Mouse (Mus musculus): ENCODE measurements at regions not wholly inside any gene's neighbourhood (a gene's known extent, or its start where the extent isn't known, plus 50 kb on each side); places are given as distances from the start of the nearest gene placed in this dataset.
A peak's percentile ranks its signal among the peaks of the same experiment; 100 is the strongest.

DNA sequence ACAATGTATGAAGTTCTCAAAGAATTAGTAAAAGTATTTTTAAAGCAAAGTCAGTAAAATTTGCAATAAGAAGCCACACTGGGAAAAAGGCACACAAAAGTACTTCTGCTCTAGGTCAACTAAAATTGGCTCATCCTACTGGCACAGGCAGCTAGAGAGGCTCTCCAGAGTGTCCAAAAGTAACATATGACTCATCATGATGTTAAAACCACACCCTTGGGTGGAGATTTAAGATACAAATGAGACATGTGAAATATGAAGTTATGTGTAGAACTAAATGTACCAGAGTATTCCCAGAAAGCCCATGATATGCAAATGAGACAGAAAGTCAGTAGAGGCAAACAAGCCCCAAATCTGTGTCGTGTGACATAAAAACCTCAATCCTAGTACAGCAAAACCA lies 166.0 kb downstream of the Spata18 start:
- Histone ChIP-seq H3K4me3 (ENCODE audit: low read depth, low read length) (no peak overlapping the region), H3K27ac (ENCODE audit: low read depth) (no peak overlapping the region), H3K9me3 (replicated peaks; ENCODE audit: control insufficient read depth, low read length) (peaks cover 6% of the 10 kb centered on the region; the same call in 1 of the 2 replicates), H3K9ac (replicated peaks; ENCODE audit: low read depth, low read length) (no peak overlapping the region), H3K4me1 (ENCODE audit: control insufficient read depth, insufficient read depth) (no peaks in the 10 kb centered on the region), H3K27me3 (ENCODE audit: control insufficient read depth, insufficient read depth, low read length) (no peaks in the 10 kb centered on the region), H3K4me2 (ENCODE audit: low read depth, low read length) (no peak overlapping the region), H3K36me3 (replicated peaks; ENCODE audit: control insufficient read depth, insufficient read depth, low read length) (no peaks in the 10 kb centered on the region)
- TF ChIP-seq EP300 (IDR thresholded peaks at IDR 0.05; ENCODE audit: low read depth) (no peak), CTCF (IDR thresholded peaks at IDR 0.05; ENCODE audit: low read depth) (no peak)
- DNase-seq (ENCODE audit: low spot score) (peak; percentile 75), ATAC-seq (ENCODE audit: insufficient read depth, low read depth) (peak; percentile 67; the same call in 1 of the 2 replicates)
- 69% methylated on average over 1 of the region's 1 CpGs for WGBS

DNA sequence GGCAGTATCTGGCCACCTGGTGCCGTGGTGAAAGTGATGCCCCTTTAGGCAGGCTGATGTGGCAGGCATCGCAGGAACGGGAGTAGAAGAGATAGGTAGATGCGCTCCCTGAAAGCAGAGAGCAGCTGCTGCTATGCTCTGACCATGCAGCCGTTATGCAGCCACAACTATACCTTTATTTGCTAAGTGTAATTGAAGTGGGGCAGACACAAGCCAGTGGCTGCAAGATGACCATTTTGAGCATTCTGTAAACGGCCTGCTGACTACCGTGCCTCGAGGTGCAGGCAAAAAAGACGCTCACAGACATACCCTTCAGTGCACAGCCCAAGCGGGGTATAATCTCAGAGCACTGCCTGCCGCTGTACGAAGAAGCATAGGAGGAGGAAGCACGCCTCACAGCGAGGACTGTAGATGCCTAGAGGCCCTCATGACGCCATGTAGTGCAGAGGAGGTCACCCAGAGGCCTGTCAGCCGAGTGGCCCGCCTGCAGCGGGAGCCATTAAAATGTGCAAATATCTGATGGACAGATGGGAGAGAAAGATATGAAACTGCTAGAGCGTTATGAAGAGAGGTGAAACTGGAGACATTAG lies 170.9 kb downstream of the Spata18 start:
- no peaks in the 10 kb centered on the region for H3K4me1 ChIP-seq (ENCODE audit: control insufficient read depth, insufficient read depth)
- H3K9me3 ChIP-seq (replicated peaks; ENCODE audit: control insufficient read depth, low read length), result no peaks in the 10 kb centered on the region
- no peaks in the 10 kb centered on the region for H3K36me3 ChIP-seq (replicated peaks; ENCODE audit: control insufficient read depth, insufficient read depth, low read length)
- no peak overlapping the region for H3K9ac ChIP-seq (replicated peaks; ENCODE audit: low read depth, low read length)
- H3K27ac ChIP-seq (ENCODE audit: low read depth), result no peak overlapping the region
- H3K27me3 ChIP-seq (ENCODE audit: control insufficient read depth, insufficient read depth, low read length), result no peaks in the 10 kb centered on the region
- no peak overlapping the region for H3K4me2 ChIP-seq (ENCODE audit: low read depth, low read length)
- ATAC-seq (ENCODE audit: insufficient read depth, low read depth) (no peak), DNase-seq (ENCODE audit: low spot score) (no peak)
- no peak overlapping the region for H3K4me3 ChIP-seq (ENCODE audit: low read depth, low read length)
- no peak for TF ChIP-seq CTCF (IDR thresholded peaks at IDR 0.05; ENCODE audit: low read depth)
- TF ChIP-seq EP300 (IDR thresholded peaks at IDR 0.05; ENCODE audit: low read depth), result no peak
- WGBS, result 65% methylated on average over 19 of the region's 19 CpGs

- Histone ChIP-seq H3K9ac (replicated peaks; ENCODE audit: low read depth, low read length) (no peak overlapping the region), H3K4me1 (ENCODE audit: control insufficient read depth, insufficient read depth) (no peaks in the 10 kb centered on the region), H3K27ac (ENCODE audit: low read depth) (no peak overlapping the region), H3K4me3 (ENCODE audit: low read depth, low read length) (no peak overlapping the region), H3K4me2 (ENCODE audit: low read depth, low read length) (no peak overlapping the region), H3K9me3 (replicated peaks; ENCODE audit: control insufficient read depth, low read length) (no peaks in the 10 kb centered on the region), H3K36me3 (replicated peaks; ENCODE audit: control insufficient read depth, insufficient read depth, low read length) (no peaks in the 10 kb centered on the region), H3K27me3 (ENCODE audit: control insufficient read depth, insufficient read depth, low read length) (no peaks in the 10 kb centered on the region)
- DNase-seq (ENCODE audit: low spot score), result no peak
- no peak for TF ChIP-seq EP300 (IDR thresholded peaks at IDR 0.05; ENCODE audit: low read depth)
- TF ChIP-seq CTCF (IDR thresholded peaks at IDR 0.05; ENCODE audit: low read depth), result no peak
- ATAC-seq (ENCODE audit: insufficient read depth, low read depth), result no peak
- 79% methylated on average over 5 of the region's 5 CpGs for WGBS
These were observed 172.2 kb downstream of the Spata18 start for GRCm38 (mm10) chr5:73823421-73823820.

DNA sequence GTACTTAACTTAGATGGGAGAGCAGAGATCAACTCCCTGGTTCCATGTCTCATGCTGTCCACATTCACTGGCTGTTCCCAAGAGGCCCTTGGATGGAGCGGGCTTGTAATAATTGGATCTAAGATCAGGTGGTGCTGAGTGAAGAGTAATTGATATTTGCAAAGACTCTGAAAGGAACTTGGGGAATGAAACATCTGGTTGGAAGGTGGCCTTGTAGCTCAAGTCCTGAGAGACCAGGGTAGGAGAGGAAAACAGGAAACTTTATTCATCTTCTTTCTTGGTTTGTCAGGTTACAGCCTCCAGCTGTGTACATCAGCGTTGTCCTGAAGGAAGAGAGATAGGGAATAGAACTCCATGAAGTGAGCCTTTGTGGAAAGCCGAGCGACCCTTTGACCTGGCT lies 175.8 kb downstream of the Spata18 start:
- 66% methylated on average over 4 of the region's 4 CpGs for WGBS
- DNase-seq (ENCODE audit: low spot score), result no peak
- Histone ChIP-seq H3K27ac (ENCODE audit: low read depth) (no peak overlapping the region), H3K27me3 (ENCODE audit: control insufficient read depth, insufficient read depth, low read length) (no peaks in the 10 kb centered on the region), H3K9ac (replicated peaks; ENCODE audit: low read depth, low read length) (no peak overlapping the region), H3K36me3 (replicated peaks; ENCODE audit: control insufficient read depth, insufficient read depth, low read length) (no peaks in the 10 kb centered on the region), H3K4me2 (ENCODE audit: low read depth, low read length) (no peak overlapping the region), H3K9me3 (replicated peaks; ENCODE audit: control insufficient read depth, low read length) (no peaks in the 10 kb centered on the region), H3K4me3 (ENCODE audit: low read depth, low read length) (no peak overlapping the region), H3K4me1 (ENCODE audit: control insufficient read depth, insufficient read depth) (no peaks in the 10 kb centered on the region)
- ATAC-seq (ENCODE audit: insufficient read depth, low read depth), result no peak
- no peak for TF ChIP-seq CTCF (IDR thresholded peaks at IDR 0.05; ENCODE audit: low read depth)
- TF ChIP-seq EP300 (IDR thresholded peaks at IDR 0.05; ENCODE audit: low read depth), result no peak

DNA sequence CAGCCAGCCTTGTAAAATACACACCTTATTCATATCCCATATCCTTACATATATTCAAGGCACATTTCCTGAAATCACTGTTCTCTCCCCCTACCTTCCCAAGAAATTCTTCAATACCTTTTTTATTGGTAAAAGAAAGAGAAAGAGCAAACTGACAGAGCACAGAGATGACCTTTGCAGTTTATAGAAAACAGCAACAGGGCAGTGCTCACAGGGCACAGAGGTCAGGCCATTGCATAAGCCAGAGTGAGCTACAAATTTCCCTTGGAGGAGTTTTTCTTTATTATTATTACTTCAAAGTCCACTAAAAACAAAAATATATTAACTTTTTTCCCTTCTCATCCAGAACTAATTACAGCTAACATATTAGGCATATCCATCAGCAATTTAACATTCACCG lies 182.5 kb downstream of the Spata18 start:
- Histone ChIP-seq H3K36me3 (replicated peaks; ENCODE audit: control insufficient read depth, insufficient read depth, low read length) (no peaks in the 10 kb centered on the region), H3K27me3 (ENCODE audit: control insufficient read depth, insufficient read depth, low read length) (no peaks in the 10 kb centered on the region), H3K4me1 (ENCODE audit: control insufficient read depth, insufficient read depth) (no peaks in the 10 kb centered on the region), H3K9ac (replicated peaks; ENCODE audit: low read depth, low read length) (no peak overlapping the region), H3K4me3 (ENCODE audit: low read depth, low read length) (no peak overlapping the region), H3K4me2 (ENCODE audit: low read depth, low read length) (no peak overlapping the region), H3K27ac (ENCODE audit: low read depth) (no peak overlapping the region), H3K9me3 (replicated peaks; ENCODE audit: control insufficient read depth, low read length) (no peaks in the 10 kb centered on the region)
- DNase-seq (ENCODE audit: low spot score), result no peak
- ATAC-seq (ENCODE audit: insufficient read depth, low read depth), result no peak
- TF ChIP-seq EP300 (IDR thresholded peaks at IDR 0.05; ENCODE audit: low read depth), result no peak
- TF ChIP-seq CTCF (IDR thresholded peaks at IDR 0.05; ENCODE audit: low read depth), result no peak
- WGBS, result 93% methylated on average over 1 of the region's 1 CpGs

DNA sequence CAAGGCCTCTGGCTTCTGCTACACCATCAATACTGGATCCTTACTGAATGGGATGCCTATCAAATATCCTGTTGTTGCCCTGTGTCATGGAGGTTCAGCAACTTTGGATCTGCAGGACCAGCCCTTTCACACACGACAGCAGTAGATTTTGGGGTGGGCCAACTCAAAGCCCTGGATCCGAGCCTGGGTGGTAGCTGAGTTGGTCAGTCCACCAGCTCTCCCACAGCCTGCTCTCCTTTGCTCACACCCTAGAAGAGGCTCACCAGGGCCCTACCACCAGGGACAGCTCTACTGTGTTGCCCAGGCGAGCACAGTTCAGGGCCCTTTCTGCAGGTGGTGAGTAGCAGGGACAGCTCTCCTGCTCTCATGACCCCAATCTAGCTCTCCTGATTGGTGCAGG lies 192.6 kb downstream of the Spata18 start:
- ATAC-seq (ENCODE audit: insufficient read depth, low read depth), result no peak
- H3K4me2 ChIP-seq (ENCODE audit: low read depth, low read length), result no peak overlapping the region
- H3K27ac ChIP-seq (ENCODE audit: low read depth), result no peak overlapping the region
- H3K4me1 ChIP-seq (ENCODE audit: control insufficient read depth, insufficient read depth), result 0 out of 2 replicates have a peak, but pooled peaks cover 4% of the 10 kb centered on the region
- TF ChIP-seq CTCF (IDR thresholded peaks at IDR 0.05; ENCODE audit: low read depth) (no peak), EP300 (IDR thresholded peaks at IDR 0.05; ENCODE audit: low read depth) (no peak)
- no peak overlapping the region for H3K4me3 ChIP-seq (ENCODE audit: low read depth, low read length)
- no peaks in the 10 kb centered on the region for H3K27me3 ChIP-seq (ENCODE audit: control insufficient read depth, insufficient read depth, low read length)
- WGBS, result 83% methylated on average over 3 of the region's 3 CpGs
- no peaks in the 10 kb centered on the region for H3K36me3 ChIP-seq (replicated peaks; ENCODE audit: control insufficient read depth, insufficient read depth, low read length)
- H3K9me3 ChIP-seq (replicated peaks; ENCODE audit: control insufficient read depth, low read length), result no peaks in the 10 kb centered on the region
- DNase-seq (ENCODE audit: low spot score), result no peak
- no peak overlapping the region for H3K9ac ChIP-seq (replicated peaks; ENCODE audit: low read depth, low read length)
